Mouse (Mus musculus) neural tube, embryonic 12.5 days (tissue): Measurements from ENCODE around the gene Lin7a. TPM values are rescaled to one million over a fixed set of nuclear protein-coding genes. Genes with fewer than 3 reads are reported as not detected.

Experiments
- ATAC-seq: fragments of 200-750 bp; cut with Nextera tagmentation; 2 replicates; pipeline ENCODE4 v1.8.0; 2017; ENCODE audit warnings: low read depth, mild to moderate bottlenecking, moderate TSS enrichment, moderate library complexity; ENCODE audit not compliant: low FRiP score
- H3K27ac ChIP-seq: fragments of 300-500 bp; sonication (generic); 2 replicates; pipeline ENCODE4 v1.5.1; 2016
- H3K27me3 ChIP-seq: fragments of 300-500 bp; sonication (generic); replicated peaks from 2 replicates; pipeline ENCODE4 v1.6.1; 2016; ENCODE audit warnings: mild to moderate bottlenecking
- H3K36me3 ChIP-seq: fragments of 300-500 bp; sonication (generic); 2 replicates; pipeline ENCODE4 v1.6.1; 2016; ENCODE audit warnings: mild to moderate bottlenecking
- H3K4me1 ChIP-seq: fragments of 300-500 bp; sonication (generic); 2 replicates; pipeline ENCODE4 v1.6.1; 2016
- H3K4me2 ChIP-seq: fragments of 300-500 bp; sonication (generic); replicated peaks from 2 replicates; pipeline ENCODE4 v1.6.1; 2016; ENCODE audit warnings: mild to moderate bottlenecking
- H3K4me3 ChIP-seq: fragments of 300-500 bp; sonication (generic); 2 replicates; pipeline ENCODE4 v1.5.1; 2016
- H3K9ac ChIP-seq: fragments of 300-500 bp; sonication (generic); 2 replicates; pipeline ENCODE4 v1.6.1; 2016; ENCODE audit warnings: mild to moderate bottlenecking
- H3K9me3 ChIP-seq: fragments of 300-500 bp; sonication (generic); 2 replicates; pipeline ENCODE4 v1.6.1; 2016; ENCODE audit warnings: mild to moderate bottlenecking
- WGBS: fragments of 180-500 bp; shearing (Covaris S2); methylation state at CpG from one replicate; pipeline ENCODE4 v1.1.7; 2016; 5-methylcytosine and 5-hydroxymethylcytosine counted together
- polyA plus RNA-seq: library from polyadenylated mRNA; unstranded; fragments of >200 nt; fragmentation: Nextera tagmentation; extraction: Ambion mirVana; gene quantifications from 2 replicates; pipeline ENCODE4 v1.2.1, GENCODE M21; 2016

The Lin7a gene
- polyA plus RNA-seq, 1 experiment from 2014 or later, result 39.5 TPM

DNA sequence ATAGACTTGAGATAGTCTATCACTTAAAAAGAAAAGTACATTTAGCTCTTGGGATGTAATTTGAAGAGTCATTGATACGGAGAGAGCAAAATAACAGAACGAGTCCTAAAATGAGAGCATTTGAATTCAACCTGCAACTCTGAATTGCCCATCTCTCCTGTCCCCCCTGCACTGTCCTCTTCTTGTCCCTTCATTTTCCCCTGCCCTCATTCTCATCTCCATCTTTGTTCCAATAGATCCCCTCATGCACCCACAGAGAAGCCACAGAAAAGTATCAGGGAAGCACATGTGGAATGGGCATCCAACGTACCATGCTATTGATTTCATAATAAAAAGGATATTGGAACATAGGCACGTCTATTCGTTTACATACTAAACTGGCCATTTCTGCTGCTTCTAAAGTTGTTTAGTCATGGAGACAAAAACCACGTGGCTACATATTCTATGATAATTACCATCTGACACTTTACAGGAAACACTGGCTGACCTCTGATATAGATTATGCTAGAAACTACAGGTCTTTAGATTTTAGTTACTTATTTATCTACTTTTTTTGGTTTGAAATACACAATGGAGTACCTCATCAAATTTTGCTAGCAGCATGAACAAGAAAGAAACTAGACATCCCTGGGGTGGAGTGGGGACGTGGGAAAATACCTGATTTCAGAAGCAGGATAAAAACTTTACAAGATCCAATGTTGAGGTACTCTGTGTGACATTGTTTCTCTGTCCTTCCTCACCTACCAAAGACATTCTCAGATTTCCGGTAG, 41.2 kb upstream of the Lin7a start:
- Histone ChIP-seq H3K9ac (no peak overlapping the region), H3K27ac (no peak overlapping the region), H3K4me1 (no peaks in the 10 kb centered on the region), H3K9me3 (no peaks in the 10 kb centered on the region), H3K27me3 (no peaks in the 10 kb centered on the region), H3K4me3 (no peak overlapping the region), H3K4me2 (no peak overlapping the region), H3K36me3 (no peaks in the 10 kb centered on the region)
- WGBS, result 85% methylated on average over 8 of the region's 8 CpGs
- no peak for ATAC-seq

GRCm38 (mm10) chr10:107230851-107231130, 40.7 kb upstream of the Lin7a start:
- Histone ChIP-seq H3K9ac (no peak overlapping the region), H3K9me3 (no peaks in the 10 kb centered on the region), H3K36me3 (no peaks in the 10 kb centered on the region), H3K4me1 (no peaks in the 10 kb centered on the region), H3K27me3 (no peaks in the 10 kb centered on the region), H3K4me2 (no peak overlapping the region), H3K4me3 (no peak overlapping the region), H3K27ac (no peak overlapping the region)
- WGBS, result 92% methylated on average over 1 of the region's 1 CpGs
- no peak for ATAC-seq

DNA sequence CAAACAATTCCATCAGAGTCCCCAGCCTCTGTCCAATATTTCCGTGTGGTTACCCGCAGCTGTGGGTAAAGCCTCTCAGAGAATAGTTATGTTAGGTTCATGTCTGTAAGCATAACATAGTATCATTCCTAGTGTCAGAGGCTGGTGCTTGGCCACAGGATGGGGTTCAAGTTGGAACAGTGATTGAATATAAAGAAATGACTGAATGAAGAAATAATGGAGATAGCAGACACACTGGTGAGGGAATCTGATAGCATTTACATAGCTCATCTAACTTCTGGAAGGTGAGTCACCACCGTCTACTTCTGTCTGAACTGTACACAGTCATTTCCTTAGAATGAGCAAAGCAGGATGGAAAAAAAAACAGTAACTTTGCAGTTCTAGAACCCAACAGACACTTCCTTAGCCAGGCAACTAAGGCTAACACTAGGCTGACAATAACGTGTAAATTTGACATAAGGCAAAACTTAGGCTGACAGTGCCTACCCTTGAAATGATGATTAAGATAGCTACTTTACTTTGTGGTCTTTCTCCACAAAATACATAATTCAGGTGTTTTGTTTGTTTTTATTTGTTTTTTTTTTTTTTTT, 40.0 kb upstream of the Lin7a start:
- Histone ChIP-seq H3K4me2 (no peak overlapping the region), H3K27ac (no peak overlapping the region), H3K27me3 (no peaks in the 10 kb centered on the region), H3K4me1 (no peaks in the 10 kb centered on the region), H3K4me3 (no peak overlapping the region), H3K9ac (no peak overlapping the region), H3K36me3 (no peaks in the 10 kb centered on the region), H3K9me3 (no peaks in the 10 kb centered on the region)
- no peak for ATAC-seq
- WGBS, result 86% methylated on average over 4 of the region's 4 CpGs

- H3K27me3 ChIP-seq, result no peaks in the 10 kb centered on the region
- H3K4me2 ChIP-seq, result no peak overlapping the region
- no peak overlapping the region for H3K4me3 ChIP-seq
- no peak overlapping the region for H3K9ac ChIP-seq
- H3K27ac ChIP-seq, result no peak overlapping the region
- ATAC-seq, result no peak
- no peaks in the 10 kb centered on the region for H3K4me1 ChIP-seq
- 82% methylated on average over 2 of the region's 2 CpGs for WGBS
- H3K36me3 ChIP-seq, result no peaks in the 10 kb centered on the region
- H3K9me3 ChIP-seq, result no peaks in the 10 kb centered on the region
Measured at GRCm38 (mm10) chr10:107232491-107233110, 38.9 kb upstream of the Lin7a start.

DNA sequence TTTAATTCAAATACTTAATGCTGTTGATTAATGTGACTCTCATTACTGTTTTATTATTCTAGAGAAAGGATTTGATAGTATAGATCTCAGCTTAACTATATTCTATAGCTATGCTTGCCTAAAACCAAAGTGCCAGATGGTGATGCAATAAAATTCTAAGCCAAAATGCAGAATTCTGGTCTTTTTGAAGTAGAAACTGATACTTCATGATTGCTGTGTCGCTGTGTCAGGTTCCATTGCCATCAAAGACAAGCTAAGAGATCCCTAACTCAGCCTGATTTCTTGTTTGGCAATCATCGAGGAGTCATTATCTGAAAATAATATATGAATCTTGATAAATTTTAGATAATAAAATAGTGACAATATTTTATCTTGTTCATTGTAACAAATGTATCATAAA, 38.3 kb upstream of the Lin7a start:
- no peaks in the 10 kb centered on the region for H3K36me3 ChIP-seq
- ATAC-seq, result no peak
- no peak overlapping the region for H3K9ac ChIP-seq
- no peak overlapping the region for H3K4me3 ChIP-seq
- H3K9me3 ChIP-seq, result no peaks in the 10 kb centered on the region
- H3K4me2 ChIP-seq, result no peak overlapping the region
- no peaks in the 10 kb centered on the region for H3K4me1 ChIP-seq
- 92% methylated on average over 2 of the region's 2 CpGs for WGBS
- no peaks in the 10 kb centered on the region for H3K27me3 ChIP-seq
- H3K27ac ChIP-seq, result no peak overlapping the region

- H3K27ac ChIP-seq, result no peak overlapping the region
- no peak for ATAC-seq
- 83% methylated on average over 4 of the region's 4 CpGs for WGBS
Measured at GRCm38 (mm10) chr10:107233825-107234224, 37.7 kb upstream of the Lin7a start.

GRCm38 (mm10) chr10:107234421-107235400, 36.8 kb upstream of the Lin7a start:
- Histone ChIP-seq H3K9ac (no peak overlapping the region), H3K9me3 (no peaks in the 10 kb centered on the region), H3K4me1 (no peaks in the 10 kb centered on the region), H3K4me3 (no peak overlapping the region), H3K27me3 (no peaks in the 10 kb centered on the region), H3K36me3 (no peaks in the 10 kb centered on the region), H3K4me2 (no peak overlapping the region), H3K27ac (no peak overlapping the region)
- WGBS, result 84% methylated on average over 7 of the region's 7 CpGs
- no peak for ATAC-seq

More at GRCm38 (mm10) chr10:107233825-107234224, 37.7 kb upstream of the Lin7a start:
- Histone ChIP-seq H3K4me1 (no peaks in the 10 kb centered on the region), H3K9ac (no peak overlapping the region), H3K36me3 (no peaks in the 10 kb centered on the region), H3K9me3 (no peaks in the 10 kb centered on the region), H3K4me3 (no peak overlapping the region), H3K4me2 (no peak overlapping the region), H3K27me3 (no peaks in the 10 kb centered on the region)

- Histone ChIP-seq H3K9me3 (no peaks in the 10 kb centered on the region), H3K36me3 (no peaks in the 10 kb centered on the region), H3K27ac (no peak overlapping the region), H3K9ac (no peak overlapping the region), H3K4me1 (no peaks in the 10 kb centered on the region), H3K4me2 (no peak overlapping the region), H3K4me3 (no peak overlapping the region), H3K27me3 (no peaks in the 10 kb centered on the region)
- WGBS, result 88% methylated on average over 3 of the region's 3 CpGs
- no peak for ATAC-seq
Measured at GRCm38 (mm10) chr10:107235496-107235895, 36.0 kb upstream of the Lin7a start.

- Histone ChIP-seq H3K4me1 (no peaks in the 10 kb centered on the region), H3K27ac (no peak overlapping the region), H3K36me3 (no peaks in the 10 kb centered on the region), H3K27me3 (no peaks in the 10 kb centered on the region), H3K4me3 (no peak overlapping the region), H3K4me2 (no peak overlapping the region), H3K9me3 (no peaks in the 10 kb centered on the region), H3K9ac (no peak overlapping the region)
- ATAC-seq, result no peak
- WGBS, result 75% methylated on average over 4 of the region's 4 CpGs
Measured at GRCm38 (mm10) chr10:107236211-107236610, 35.3 kb upstream of the Lin7a start.

GRCm38 (mm10) chr10:107237076-107237475, 34.4 kb upstream of the Lin7a start:
- Histone ChIP-seq H3K9me3 (no peaks in the 10 kb centered on the region), H3K9ac (no peak overlapping the region), H3K4me2 (no peak overlapping the region), H3K27me3 (no peaks in the 10 kb centered on the region), H3K4me1 (no peaks in the 10 kb centered on the region), H3K27ac (no peak overlapping the region), H3K36me3 (no peaks in the 10 kb centered on the region), H3K4me3 (no peak overlapping the region)
- ATAC-seq, result no peak
- WGBS, result 83% methylated on average over 2 of the region's 2 CpGs

DNA sequence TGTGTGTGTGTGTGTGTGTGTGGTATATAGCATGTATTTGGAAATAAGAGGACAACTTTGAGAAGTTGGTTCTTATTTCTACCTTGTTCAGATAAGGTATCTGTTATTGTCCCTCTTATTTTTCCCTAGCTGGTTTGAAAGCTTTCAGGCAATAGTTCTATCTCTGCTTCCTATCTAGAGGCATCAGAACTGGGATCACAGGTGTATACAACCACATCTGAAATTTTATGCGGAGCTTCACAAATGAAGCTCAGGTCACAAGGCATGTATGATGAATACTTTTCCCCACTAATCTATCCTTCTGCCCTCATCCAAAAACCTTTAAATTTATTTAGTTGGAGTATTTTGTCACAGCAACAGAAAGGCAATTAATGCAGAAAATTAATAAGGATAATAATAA, 33.8 kb upstream of the Lin7a start:
- no peaks in the 10 kb centered on the region for H3K36me3 ChIP-seq
- no peak for ATAC-seq
- H3K4me2 ChIP-seq, result no peak overlapping the region
- no peak overlapping the region for H3K4me3 ChIP-seq
- no peak overlapping the region for H3K27ac ChIP-seq
- H3K27me3 ChIP-seq, result no peaks in the 10 kb centered on the region
- H3K9me3 ChIP-seq, result no peaks in the 10 kb centered on the region
- no peaks in the 10 kb centered on the region for H3K4me1 ChIP-seq
- whole genome bisulfite sequencing, result 96% methylated on average over 1 of the region's 1 CpGs
- H3K9ac ChIP-seq, result no peak overlapping the region
